Mouse (Mus musculus): Measurements from ENCODE around the gene Mst1. TPM values are rescaled to one million over a fixed set of nuclear protein-coding genes. Genes with fewer than 3 reads are reported as not detected.

The Mst1 gene
- 52.5 and 62.0 TPM in 2 replicates for polyA plus RNA-seq (2015; fragmentation: Nextera tagmentation; extraction: Ambion mirVana)

DNA sequence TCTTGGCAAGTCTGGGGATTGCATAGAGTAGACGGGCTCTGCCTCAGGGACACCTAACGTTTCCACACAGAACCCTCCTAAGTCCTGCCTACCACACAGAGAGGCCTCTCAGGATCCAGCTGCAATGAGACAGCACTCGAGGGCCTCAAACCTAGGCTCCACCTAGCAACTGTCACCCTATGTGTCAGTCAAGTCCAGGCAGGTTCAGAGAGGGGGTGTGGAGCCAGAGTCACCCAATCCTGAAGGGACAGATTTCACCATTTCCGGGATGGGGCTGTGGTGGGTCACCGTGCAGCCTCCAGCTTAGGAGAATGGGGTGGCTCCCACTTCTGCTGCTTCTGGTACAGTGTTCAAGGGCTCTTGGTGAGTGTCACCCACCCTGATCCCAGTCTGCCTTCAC, at the start of gene Mst1:
Gene Mst1 (plus strand): TSS at position 269 of the 400 bp plus-strand sequence.
- peak within 1 kb of the TSS; percentile 90 for H3K4me2 ChIP-seq (ENCODE audit: low read depth, low read length)
- H3K36me3 ChIP-seq (ENCODE audit: control insufficient read depth, insufficient read depth) = peaks cover 26% of the 10 kb centered on the region
- no peaks in the 10 kb centered on the region for H3K9me3 ChIP-seq (replicated peaks; ENCODE audit: control insufficient read depth, low read length)
- H3K27ac ChIP-seq (ENCODE audit: low read length) = peak within 1 kb of the TSS; percentile 100
- H3K4me3 ChIP-seq (ENCODE audit: low read depth, low read length) = peak within 1 kb of the TSS; percentile 97
- 13% methylated on average over 5 of the region's 5 CpGs for WGBS (ENCODE audit: insufficient replicate concordance)
- H3K27me3 ChIP-seq (ENCODE audit: control insufficient read depth, insufficient read depth, low read depth, low read length) = no peaks in the 10 kb centered on the region; the same call in 1 of the 2 replicates
- peak within 1 kb of the TSS; percentile 100 for H3K9ac ChIP-seq (ENCODE audit: low read depth, low read length)
- ATAC-seq (ENCODE audit: low read depth) = peak; percentile 85
- H3K4me1 ChIP-seq (ENCODE audit: control insufficient read depth, low read depth, low read length) = peaks cover 69% of the 10 kb centered on the region

DNA sequence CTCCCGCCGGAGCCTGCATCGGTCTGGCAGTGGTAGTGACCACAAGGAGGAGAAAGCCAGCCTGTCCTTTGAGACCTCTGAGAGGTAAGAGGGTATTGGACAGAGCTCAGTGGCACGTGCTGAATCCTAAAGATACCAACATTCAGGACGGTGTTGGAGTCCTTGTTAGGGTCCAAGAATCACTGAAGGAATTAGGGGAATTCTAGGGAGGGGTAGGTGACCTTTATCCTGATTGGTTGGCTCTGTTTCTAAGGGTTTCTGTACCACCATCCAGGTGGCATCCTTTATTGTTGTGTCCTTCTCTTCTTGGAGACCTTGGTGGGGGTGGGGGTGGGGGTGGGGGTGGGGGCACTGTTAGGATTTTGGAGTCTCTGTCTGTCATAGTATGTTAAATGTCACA, 48.1 kb upstream of the Mst1 start:
- 90% methylated on average over 5 of the region's 5 CpGs for WGBS (ENCODE audit: insufficient replicate concordance)
- Histone ChIP-seq H3K9ac (ENCODE audit: low read depth, low read length) (no peak overlapping the region), H3K4me2 (ENCODE audit: low read depth, low read length) (no peak overlapping the region), H3K27ac (ENCODE audit: low read length) (no peak overlapping the region), H3K9me3 (replicated peaks; ENCODE audit: control insufficient read depth, low read length) (no peaks in the 10 kb centered on the region), H3K4me1 (ENCODE audit: control insufficient read depth, low read depth, low read length) (no peaks in the 10 kb centered on the region), H3K36me3 (ENCODE audit: control insufficient read depth, insufficient read depth) (peaks cover 50% of the 10 kb centered on the region), H3K27me3 (ENCODE audit: control insufficient read depth, insufficient read depth, low read depth, low read length) (no peaks in the 10 kb centered on the region), H3K4me3 (ENCODE audit: low read depth, low read length) (no peak overlapping the region)
- ATAC-seq (ENCODE audit: low read depth) = no peak

DNA sequence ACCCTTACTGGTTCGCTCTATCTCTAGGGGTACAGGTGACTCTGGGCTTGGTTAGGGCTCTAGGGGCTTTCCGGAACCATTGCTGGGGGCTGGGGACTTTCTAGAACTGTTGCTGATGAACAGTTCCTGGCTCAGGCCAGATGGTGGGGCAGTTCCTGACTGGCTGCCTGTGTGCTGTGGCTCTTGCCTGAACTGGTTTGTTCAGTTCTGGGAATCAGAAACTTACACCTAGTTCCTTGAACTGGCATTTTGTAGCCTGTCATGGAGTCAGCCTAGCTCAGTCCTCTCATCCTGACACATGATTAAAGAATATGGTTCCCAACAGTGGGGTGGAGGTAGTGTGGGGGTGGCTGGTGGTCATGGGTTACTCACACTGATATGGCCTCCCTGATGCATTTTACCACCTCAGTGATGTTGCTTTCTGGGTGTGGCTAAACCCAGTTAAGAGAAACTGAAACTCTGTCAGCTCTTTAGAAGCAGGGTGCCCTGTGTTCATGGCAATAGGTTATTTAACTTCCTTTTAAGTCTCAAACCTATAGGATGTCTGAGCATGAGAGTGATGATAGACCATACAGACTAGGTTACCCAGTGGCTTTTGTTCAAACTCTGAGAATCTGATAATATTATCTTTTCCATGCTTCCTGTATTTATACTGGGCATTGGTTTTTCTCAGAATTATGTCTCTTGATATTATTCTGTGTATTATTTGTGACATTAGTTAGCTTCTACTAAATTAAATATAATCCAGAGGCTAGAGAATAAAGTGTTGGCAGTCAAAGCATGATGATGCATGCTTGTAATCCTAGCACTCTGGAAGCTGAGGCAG, 44.7 kb upstream of the Mst1 start:
- ATAC-seq (ENCODE audit: low read depth) = no peak

DNA sequence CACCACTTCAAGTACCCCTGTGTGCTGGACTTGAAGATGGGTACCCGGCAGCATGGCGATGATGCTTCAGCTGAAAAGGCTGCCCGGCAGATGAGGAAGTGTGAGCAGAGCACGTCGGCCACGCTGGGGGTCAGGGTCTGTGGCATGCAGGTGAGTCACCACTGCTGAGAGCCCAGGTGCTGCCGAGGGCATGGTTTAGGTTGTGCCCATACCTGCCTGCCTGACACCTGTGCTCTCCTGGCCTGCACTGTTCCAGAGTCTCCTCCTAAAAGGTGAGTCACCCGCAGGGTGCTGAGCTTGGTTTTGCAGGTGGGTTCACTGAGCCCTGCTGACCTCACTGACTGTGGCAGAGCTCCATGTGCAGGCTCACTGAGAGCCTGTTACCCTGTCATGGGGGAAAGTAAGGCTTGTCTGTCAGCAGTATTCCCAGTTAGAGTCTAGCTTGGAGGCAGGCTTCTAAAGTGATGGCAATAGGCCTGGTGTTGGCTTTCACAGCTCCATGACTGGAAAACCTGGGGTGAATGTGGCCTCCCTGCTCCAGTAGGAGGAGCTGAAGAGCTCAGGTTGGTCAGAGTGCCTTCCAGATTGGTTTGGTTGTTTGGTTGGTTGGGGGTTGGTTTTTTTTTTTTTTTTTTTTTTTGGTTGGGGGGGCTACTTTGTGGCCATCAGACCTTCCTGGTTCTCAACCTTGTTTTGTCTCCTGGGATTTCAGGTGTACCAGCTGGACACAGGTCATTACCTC, 35.3 kb upstream of the Mst1 start:
- ATAC-seq (ENCODE audit: low read depth) = no peak
- WGBS (ENCODE audit: insufficient replicate concordance) = 89% methylated on average over 8 of the region's 8 CpGs
- Histone ChIP-seq H3K4me1 (ENCODE audit: control insufficient read depth, low read depth, low read length) (peaks cover 31% of the 10 kb centered on the region), H3K27ac (ENCODE audit: low read length) (no peak overlapping the region), H3K36me3 (ENCODE audit: control insufficient read depth, insufficient read depth) (peaks cover 57% of the 10 kb centered on the region), H3K4me2 (ENCODE audit: low read depth, low read length) (no peak overlapping the region), H3K9ac (ENCODE audit: low read depth, low read length) (no peak overlapping the region), H3K9me3 (replicated peaks; ENCODE audit: control insufficient read depth, low read length) (no peaks in the 10 kb centered on the region), H3K27me3 (ENCODE audit: control insufficient read depth, insufficient read depth, low read depth, low read length) (no peaks in the 10 kb centered on the region), H3K4me3 (ENCODE audit: low read depth, low read length) (no peak overlapping the region)

More for the DNA sequence above, 44.7 kb upstream of the Mst1 start:
- Histone ChIP-seq H3K9me3 (replicated peaks; ENCODE audit: control insufficient read depth, low read length) (no peaks in the 10 kb centered on the region), H3K9ac (ENCODE audit: low read depth, low read length) (no peak overlapping the region), H3K4me1 (ENCODE audit: control insufficient read depth, low read depth, low read length) (no peaks in the 10 kb centered on the region), H3K4me3 (ENCODE audit: low read depth, low read length) (no peak overlapping the region), H3K36me3 (ENCODE audit: control insufficient read depth, insufficient read depth) (peaks cover 52% of the 10 kb centered on the region), H3K27me3 (ENCODE audit: control insufficient read depth, insufficient read depth, low read depth, low read length) (no peaks in the 10 kb centered on the region), H3K4me2 (ENCODE audit: low read depth, low read length) (no peak overlapping the region), H3K27ac (ENCODE audit: low read length) (no peak overlapping the region)
- WGBS (ENCODE audit: insufficient replicate concordance) = 95% methylated on average over 2 of the region's 2 CpGs

DNA sequence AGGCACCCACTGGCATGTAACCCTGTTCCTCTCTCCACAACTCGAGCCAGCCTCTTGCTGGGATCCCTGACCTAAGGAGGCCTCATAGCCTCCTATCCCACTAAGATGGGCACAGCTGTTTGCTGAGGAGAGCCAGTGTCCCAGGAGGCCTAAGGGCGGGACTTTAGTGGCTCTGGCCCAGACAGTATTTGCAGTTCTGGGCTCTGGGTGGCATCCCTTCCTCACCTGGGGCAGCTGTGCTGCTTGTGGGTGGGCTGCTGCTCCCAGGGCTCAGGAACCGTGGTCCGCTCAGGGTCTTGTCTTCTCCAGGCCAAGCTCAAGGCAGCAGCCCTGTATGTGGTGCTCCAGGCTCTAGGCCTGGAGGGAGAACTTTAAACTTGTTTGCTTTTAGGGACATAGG, 33.7 kb upstream of the Mst1 start:
- ATAC-seq (ENCODE audit: low read depth) = no peak
- H3K27ac ChIP-seq (ENCODE audit: low read length) = no peak overlapping the region
- peaks cover 55% of the 10 kb centered on the region for H3K36me3 ChIP-seq (ENCODE audit: control insufficient read depth, insufficient read depth)
- no peak overlapping the region for H3K4me2 ChIP-seq (ENCODE audit: low read depth, low read length)
- H3K4me1 ChIP-seq (ENCODE audit: control insufficient read depth, low read depth, low read length) = peaks cover 39% of the 10 kb centered on the region
- no peak overlapping the region for H3K9ac ChIP-seq (ENCODE audit: low read depth, low read length)
- no peaks in the 10 kb centered on the region for H3K9me3 ChIP-seq (replicated peaks; ENCODE audit: control insufficient read depth, low read length)
- no peaks in the 10 kb centered on the region for H3K27me3 ChIP-seq (ENCODE audit: control insufficient read depth, insufficient read depth, low read depth, low read length)
- H3K4me3 ChIP-seq (ENCODE audit: low read depth, low read length) = no peak overlapping the region
- WGBS (ENCODE audit: insufficient replicate concordance) = 75% methylated on average over 4 of the region's 4 CpGs

DNA sequence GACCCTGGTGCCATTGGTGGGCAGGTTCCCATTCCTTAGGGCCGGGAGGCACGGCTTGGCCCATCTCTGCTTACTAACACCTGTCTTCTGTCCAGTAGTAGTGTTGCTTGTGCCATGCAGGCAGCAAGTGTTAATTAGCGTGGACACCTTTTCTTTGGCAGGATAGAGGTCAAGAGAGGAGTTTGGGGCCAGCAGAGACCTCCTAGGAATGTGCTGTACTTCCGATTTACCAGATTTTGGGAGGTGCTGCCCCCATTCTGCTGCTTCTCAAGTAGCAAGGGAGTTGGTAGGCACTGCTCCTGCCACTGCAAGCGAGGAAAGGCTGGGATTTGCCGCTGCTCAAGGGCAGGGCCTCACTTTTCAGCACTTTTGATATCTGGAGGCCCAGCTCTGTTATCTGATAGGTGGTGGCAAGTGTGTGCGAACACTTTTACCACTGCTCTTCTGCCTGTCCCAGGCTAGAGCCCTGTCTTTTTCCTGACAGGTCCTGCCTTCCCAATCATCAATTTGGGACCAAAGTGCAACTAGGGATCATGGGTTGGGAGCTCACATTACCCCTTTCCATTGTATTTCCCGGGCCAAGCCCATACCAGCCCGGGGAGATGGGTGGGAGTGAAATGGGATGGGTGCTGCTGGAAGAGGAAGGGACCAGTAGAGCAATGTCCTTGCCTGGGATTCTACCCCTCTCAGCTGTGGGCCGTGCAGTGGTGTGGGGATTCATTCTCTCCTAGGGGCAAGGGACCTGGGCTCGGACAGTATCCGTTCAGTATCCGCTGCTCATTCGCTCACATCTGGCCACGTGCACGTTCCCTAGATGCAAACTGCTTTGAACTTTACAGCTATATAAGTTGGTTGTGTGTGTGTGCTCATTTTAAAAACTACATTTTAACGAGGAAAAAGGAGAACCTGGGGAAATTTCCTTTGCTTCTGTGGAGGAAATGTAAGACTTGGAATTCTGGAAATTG, 32.4 kb upstream of the Mst1 start:
- no peaks in the 10 kb centered on the region for H3K9me3 ChIP-seq (replicated peaks; ENCODE audit: control insufficient read depth, low read length)
- no peak for ATAC-seq (ENCODE audit: low read depth)
- 31% methylated on average over 17 of the region's 17 CpGs for WGBS (ENCODE audit: insufficient replicate concordance)
- peak overlapping the region; percentile 97 for H3K4me2 ChIP-seq (ENCODE audit: low read depth, low read length)
- H3K36me3 ChIP-seq (ENCODE audit: control insufficient read depth, insufficient read depth) = peaks cover 49% of the 10 kb centered on the region
- no peaks in the 10 kb centered on the region for H3K27me3 ChIP-seq (ENCODE audit: control insufficient read depth, insufficient read depth, low read depth, low read length)
- H3K9ac ChIP-seq (ENCODE audit: low read depth, low read length) = peak overlapping the region; percentile 64
- H3K27ac ChIP-seq (ENCODE audit: low read length) = peak overlapping the region; percentile 89
- peaks cover 42% of the 10 kb centered on the region for H3K4me1 ChIP-seq (ENCODE audit: control insufficient read depth, low read depth, low read length)
- peak overlapping the region; percentile 77 for H3K4me3 ChIP-seq (ENCODE audit: low read depth, low read length)

DNA sequence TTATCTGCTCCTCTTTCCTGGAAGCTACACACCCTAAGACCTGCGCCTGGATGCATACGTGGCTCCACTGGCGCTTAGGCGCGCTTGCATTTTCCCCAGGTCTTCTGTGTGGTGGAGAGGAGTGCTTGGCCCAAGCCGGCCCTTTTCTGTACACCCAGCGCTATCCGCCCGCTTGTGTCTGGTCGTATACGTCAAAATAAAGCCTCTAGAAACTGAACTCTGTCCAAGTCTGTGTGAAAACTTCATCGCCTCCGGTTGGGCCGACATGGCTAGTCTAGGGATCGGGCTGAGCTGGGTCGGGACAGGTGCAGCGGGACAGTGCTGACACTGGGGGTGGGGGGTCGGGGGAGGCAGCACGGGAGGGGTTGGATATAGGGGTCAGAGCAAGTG, 31.7 kb upstream of the Mst1 start:
- Histone ChIP-seq H3K27ac (ENCODE audit: low read length) (peak overlapping the region; percentile 89), H3K4me2 (ENCODE audit: low read depth, low read length) (peak overlapping the region; percentile 97), H3K9ac (ENCODE audit: low read depth, low read length) (peak overlapping the region; percentile 64), H3K9me3 (replicated peaks; ENCODE audit: control insufficient read depth, low read length) (no peaks in the 10 kb centered on the region), H3K4me3 (ENCODE audit: low read depth, low read length) (peak overlapping the region; percentile 77), H3K36me3 (ENCODE audit: control insufficient read depth, insufficient read depth) (peaks cover 45% of the 10 kb centered on the region), H3K27me3 (ENCODE audit: control insufficient read depth, insufficient read depth, low read depth, low read length) (no peaks in the 10 kb centered on the region), H3K4me1 (ENCODE audit: control insufficient read depth, low read depth, low read length) (peaks cover 48% of the 10 kb centered on the region)
- WGBS (ENCODE audit: insufficient replicate concordance) = 2% methylated on average over 19 of the region's 19 CpGs
- ATAC-seq (ENCODE audit: low read depth) = peak; percentile 2

DNA sequence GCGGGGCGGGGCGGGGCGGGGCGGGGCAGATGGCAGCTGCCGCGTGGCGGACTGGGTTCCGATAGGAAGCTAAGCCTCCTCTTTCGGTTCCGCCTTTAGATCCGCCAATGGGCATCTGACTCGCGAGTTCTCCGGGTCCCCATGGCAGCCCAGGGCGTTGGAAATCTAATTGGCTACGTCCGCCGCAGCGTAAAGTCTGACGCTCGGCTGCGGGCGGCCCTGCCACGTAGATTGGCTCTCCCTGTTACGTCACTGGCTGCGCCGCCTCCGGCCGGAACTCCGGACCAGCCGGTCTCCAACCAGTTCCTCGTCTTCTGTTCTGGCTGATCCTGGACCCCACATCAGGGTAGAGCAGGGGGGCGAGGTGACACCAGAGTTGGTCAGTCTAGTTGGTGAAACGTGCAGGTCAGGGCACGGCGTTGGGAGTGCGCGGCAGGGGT, 31.2 kb upstream of the Mst1 start, which contains the start of gene Gmppb:
Gene Gmppb (plus strand): TSS at position 227 of the 440 bp plus-strand sequence.
- Histone ChIP-seq H3K4me2 (ENCODE audit: low read depth, low read length) (peak within 1 kb of the TSS; percentile 97), H3K4me1 (ENCODE audit: control insufficient read depth, low read depth, low read length) (peaks cover 49% of the 10 kb centered on the region), H3K27ac (ENCODE audit: low read length) (peak within 1 kb of the TSS; percentile 89), H3K36me3 (ENCODE audit: control insufficient read depth, insufficient read depth) (peaks cover 49% of the 10 kb centered on the region), H3K9me3 (replicated peaks; ENCODE audit: control insufficient read depth, low read length) (no peaks in the 10 kb centered on the region), H3K27me3 (ENCODE audit: control insufficient read depth, insufficient read depth, low read depth, low read length) (no peaks in the 10 kb centered on the region), H3K9ac (ENCODE audit: low read depth, low read length) (peak within 1 kb of the TSS; percentile 68), H3K4me3 (ENCODE audit: low read depth, low read length) (peak within 1 kb of the TSS; percentile 77)
- peak; percentile 94 for ATAC-seq (ENCODE audit: low read depth)
- WGBS (ENCODE audit: insufficient replicate concordance) = under 1% methylated on average over 39 of the region's 39 CpGs
